Mouse (Mus musculus) forebrain, embryonic 12.5 days (tissue): ENCODE results near the gene Nvl. TPM values are rescaled to one million over a fixed set of nuclear protein-coding genes. Genes with fewer than 3 reads are reported as not detected.

ENCODE experiments used
- ATAC-seq: fragments of 200-750 bp; cut with Nextera tagmentation; 2 replicates; pipeline ENCODE4 v1.8.0; 2017; ENCODE audit warnings: moderate TSS enrichment; ENCODE audit not compliant: low FRiP score
- H3K27ac ChIP-seq: fragments of 300-500 bp; sonication (generic); 2 replicates; pipeline ENCODE4 v1.5.1; 2016; ENCODE audit warnings: mild to moderate bottlenecking
- H3K27me3 ChIP-seq: fragments of 300-500 bp; sonication (generic); 2 replicates; pipeline ENCODE4 v1.6.1; 2016; ENCODE audit warnings: mild to moderate bottlenecking
- H3K36me3 ChIP-seq: fragments of 300-500 bp; sonication (generic); replicated peaks from 2 replicates; pipeline ENCODE4 v1.6.1; 2016; ENCODE audit warnings: mild to moderate bottlenecking
- H3K4me1 ChIP-seq: fragments of 300-500 bp; sonication (generic); 2 replicates; pipeline ENCODE4 v1.6.1; 2016
- H3K4me2 ChIP-seq: fragments of 300-500 bp; sonication (generic); 2 replicates; pipeline ENCODE4 v1.6.1; 2016; ENCODE audit warnings: mild to moderate bottlenecking, moderate library complexity
- H3K4me3 ChIP-seq: fragments of 300-500 bp; sonication (generic); replicated peaks from 2 replicates; pipeline ENCODE4 v1.5.1; 2016; ENCODE audit warnings: mild to moderate bottlenecking
- H3K9ac ChIP-seq: fragments of 300-500 bp; sonication (generic); 2 replicates; pipeline ENCODE4 v1.6.1; 2016; ENCODE audit warnings: mild to moderate bottlenecking
- H3K9me3 ChIP-seq: fragments of 300-500 bp; sonication (generic); 2 replicates; pipeline ENCODE4 v1.6.1; 2016
- WGBS: fragments of 180-500 bp; shearing (Covaris S2); methylation state at CpG from one replicate; pipeline ENCODE4 v1.1.7; 2016; 5-methylcytosine and 5-hydroxymethylcytosine counted together
- polyA plus RNA-seq: library from polyadenylated mRNA; unstranded; fragments of >200 nt; fragmentation: Nextera tagmentation; extraction: Ambion mirVana; gene quantifications from 2 replicates; pipeline ENCODE4 v1.2.1, GENCODE M21; 2016

Nvl gene
- polyA plus RNA-seq, 1 experiment from 2014 or later = 44.5 TPM

- no peak overlapping the region for H3K9ac ChIP-seq
- no peak for ATAC-seq
- no peaks in the 10 kb centered on the region for H3K36me3 ChIP-seq
- no peaks in the 10 kb centered on the region for H3K4me1 ChIP-seq
- 64% methylated on average over 3 of the region's 3 CpGs for WGBS
- no peaks in the 10 kb centered on the region for H3K27me3 ChIP-seq
- H3K4me3 ChIP-seq = no peak overlapping the region
- H3K9me3 ChIP-seq = no peaks in the 10 kb centered on the region
- no peak overlapping the region for H3K27ac ChIP-seq
- no peak overlapping the region for H3K4me2 ChIP-seq
Observed at GRCm38 (mm10) chr1:181061784-181062485, 82.1 kb downstream of the Nvl start.

GRCm38 (mm10) chr1:181052898-181053297 is 91.1 kb downstream of the Nvl start:
- H3K4me1 ChIP-seq = no peaks in the 10 kb centered on the region
- H3K27ac ChIP-seq = no peak overlapping the region
- H3K27me3 ChIP-seq = no peaks in the 10 kb centered on the region
- no peak overlapping the region for H3K9ac ChIP-seq
- H3K4me2 ChIP-seq = no peak overlapping the region
- no peaks in the 10 kb centered on the region for H3K36me3 ChIP-seq
- 81% methylated on average over 4 of the region's 4 CpGs for WGBS
- H3K9me3 ChIP-seq = no peaks in the 10 kb centered on the region
- H3K4me3 ChIP-seq = no peak overlapping the region
- ATAC-seq = no peak

- ATAC-seq = no peak
- 91% methylated on average over 6 of the region's 6 CpGs for WGBS
Observed at GRCm38 (mm10) chr1:181050937-181051336, 93.1 kb downstream of the Nvl start, which contains the start of gene 9130409I23Rik. 9130409I23Rik (plus strand) TSS chr1:181051237.

GRCm38 (mm10) chr1:181049328-181049842 is 94.6 kb downstream of the Nvl start:
- H3K4me3 ChIP-seq = no peak overlapping the region

More at GRCm38 (mm10) chr1:181050937-181051336, 93.1 kb downstream of the Nvl start, which contains the start of gene 9130409I23Rik:
- Histone ChIP-seq H3K27ac (no peak within 1 kb of the TSS), H3K4me3 (no peak within 1 kb of the TSS), H3K4me1 (no peaks in the 10 kb centered on the region), H3K36me3 (no peaks in the 10 kb centered on the region), H3K4me2 (no peak within 1 kb of the TSS), H3K9ac (no peak within 1 kb of the TSS), H3K27me3 (no peaks in the 10 kb centered on the region), H3K9me3 (no peaks in the 10 kb centered on the region)

GRCm38 (mm10) chr1:181047520-181047919 is 96.5 kb downstream of the Nvl start:
- Histone ChIP-seq H3K9me3 (no peaks in the 10 kb centered on the region), H3K27me3 (no peaks in the 10 kb centered on the region), H3K4me2 (no peak overlapping the region), H3K9ac (no peak overlapping the region), H3K27ac (no peak overlapping the region), H3K4me1 (no peaks in the 10 kb centered on the region), H3K4me3 (no peak overlapping the region), H3K36me3 (no peaks in the 10 kb centered on the region)
- no peak for ATAC-seq
- WGBS = 77% methylated on average over 1 of the region's 1 CpGs

More at GRCm38 (mm10) chr1:181049328-181049842, 94.6 kb downstream of the Nvl start:
- H3K36me3 ChIP-seq = no peaks in the 10 kb centered on the region
- H3K9me3 ChIP-seq = no peaks in the 10 kb centered on the region
- no peak overlapping the region for H3K9ac ChIP-seq
- H3K4me1 ChIP-seq = no peaks in the 10 kb centered on the region
- H3K27ac ChIP-seq = no peak overlapping the region
- ATAC-seq = no peak
- no peak overlapping the region for H3K4me2 ChIP-seq
- no peaks in the 10 kb centered on the region for H3K27me3 ChIP-seq

GRCm38 (mm10) chr1:181039652-181040051 is 104.4 kb downstream of the Nvl start:
- H3K9ac ChIP-seq = no peak overlapping the region
- no peaks in the 10 kb centered on the region for H3K9me3 ChIP-seq
- ATAC-seq = no peak
- H3K4me1 ChIP-seq = no peaks in the 10 kb centered on the region
- 0 out of 2 replicates have a peak, but pooled peaks cover 9% of the 10 kb centered on the region for H3K27me3 ChIP-seq
- no peak overlapping the region for H3K27ac ChIP-seq
- 9% methylated on average over 4 of the region's 4 CpGs for WGBS
- H3K4me2 ChIP-seq = no peak overlapping the region
- H3K36me3 ChIP-seq = no peaks in the 10 kb centered on the region
- H3K4me3 ChIP-seq = no peak overlapping the region

GRCm38 (mm10) chr1:181037623-181038022 is 106.4 kb downstream of the Nvl start:
- 82% methylated on average over 4 of the region's 4 CpGs for WGBS
- no peaks in the 10 kb centered on the region for H3K4me1 ChIP-seq
- no peak for ATAC-seq
- H3K9ac ChIP-seq = no peak overlapping the region
- 0 out of 2 replicates have a peak, but pooled peaks cover 9% of the 10 kb centered on the region for H3K27me3 ChIP-seq
- no peak overlapping the region for H3K4me3 ChIP-seq
- H3K27ac ChIP-seq = no peak overlapping the region
- no peak overlapping the region for H3K4me2 ChIP-seq
- no peaks in the 10 kb centered on the region for H3K36me3 ChIP-seq
- no peaks in the 10 kb centered on the region for H3K9me3 ChIP-seq

Other genes with a start within 250 kb of the Nvl start
- 98.3 and 98.4 TPM in 2 replicates for gene Pycr2, start 239.9 kb downstream of the Nvl start, polyA plus RNA-seq
- 0.24 and 0.34 TPM in 2 replicates for gene Lefty1, start 209.2 kb downstream of the Nvl start, polyA plus RNA-seq
- gene Tmem63a, start 201.9 kb downstream of the Nvl start, polyA plus RNA-seq = 2.0 and 2.4 TPM in 2 replicates
- 0.95 and 1.3 TPM in 2 replicates for gene Ephx1, start 123.3 kb downstream of the Nvl start, polyA plus RNA-seq
- not detected in 2 replicates for gene 9130409I23Rik, start 93.0 kb downstream of the Nvl start, polyA plus RNA-seq
- 80.4 and 82.9 TPM in 2 replicates for gene Cnih4, start 489 bp upstream of the Nvl start, polyA plus RNA-seq
- gene Wdr26, start 67.8 kb upstream of the Nvl start, polyA plus RNA-seq = 46.7 and 48.8 TPM in 2 replicates
- gene Cnih3, start 208.4 kb upstream of the Nvl start, polyA plus RNA-seq = 4.1 and 4.3 TPM in 2 replicates